In the genomic region with DNA sequence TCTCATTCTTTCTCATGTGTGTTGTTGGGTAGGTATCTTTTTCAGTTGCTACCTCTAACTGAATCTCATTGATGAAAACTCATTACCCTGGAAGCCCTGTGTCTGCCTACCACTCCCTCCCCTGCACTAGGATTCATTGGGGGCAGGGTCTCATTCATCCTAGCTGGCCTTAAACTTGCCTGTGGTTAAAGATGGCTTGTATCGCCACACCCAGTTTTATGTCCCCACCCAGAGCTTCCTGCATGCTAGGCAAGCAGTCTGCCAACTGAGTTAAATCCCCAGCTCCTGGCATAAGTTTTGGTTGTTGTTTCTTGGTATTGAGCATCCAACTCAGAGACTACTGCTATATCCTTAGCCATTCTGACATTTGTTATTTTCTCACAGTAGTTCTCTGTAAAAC, we compare ENCODE assay signal across 18 mouse cellular contexts.
"Had no signal": no experiment of that assay in that cellular context is flagged by ENCODE, and none has a peak within 500 bp of the region (broad histone marks: within the 10 kb centered on the region; RNA-seq: fewer than 3 reads in every experiment).

No protein-coding gene starts in this region.

- H3K9me3 ChIP-seq: limb, embryonic 10.5 days; limb, embryonic 13.5 days; liver, embryonic 13.5 days; midbrain, embryonic 10.5 days; midbrain, embryonic 13.5 days; stomach, embryonic 15.5 days had no signal

- H3K4me1 ChIP-seq: limb, embryonic 10.5 days; limb, embryonic 13.5 days; midbrain, embryonic 10.5 days; midbrain, embryonic 13.5 days; stomach, embryonic 15.5 days had no signal

- H3K27ac ChIP-seq: kidney, postnatal 0 days; limb, embryonic 10.5 days; limb, embryonic 13.5 days; liver, embryonic 13.5 days; midbrain, embryonic 10.5 days; midbrain, embryonic 13.5 days; stomach, embryonic 15.5 days had no signal

- H3K9ac ChIP-seq: limb, embryonic 13.5 days; liver, embryonic 13.5 days; lung, embryonic 14.5 days; midbrain, embryonic 13.5 days; stomach, embryonic 15.5 days had no signal

- H3K27me3 ChIP-seq: limb, embryonic 13.5 days; liver, embryonic 13.5 days; midbrain, embryonic 13.5 days; stomach, embryonic 15.5 days had no signal

- H3K4me2 ChIP-seq: limb, embryonic 13.5 days; liver, embryonic 13.5 days; lung, embryonic 14.5 days; midbrain, embryonic 13.5 days; stomach, embryonic 15.5 days had no signal

- ATAC-seq: intestine, embryonic 16.5 days; lung, postnatal 0 days; midbrain, embryonic 13.5 days; midbrain, embryonic 16.5 days had no signal

- DNase-seq: kidney, adult 2 months; kidney, postnatal 25 days; liver, embryonic 13.5 days; lung, embryonic 14.5 days; right cerebral cortex, adult 18-20 months; right cerebral cortex, postnatal 25 days; spleen, adult 18-20 months; thymus, postnatal 25 days had no signal

- H3K4me3 ChIP-seq: limb, embryonic 10.5 days; limb, embryonic 13.5 days; liver, embryonic 13.5 days; midbrain, embryonic 10.5 days; midbrain, embryonic 13.5 days; myocyte; stomach, embryonic 15.5 days had no signal
